Mouse (Mus musculus): Measurements from ENCODE around the gene Kng1. TPM values are rescaled to one million over a fixed set of nuclear protein-coding genes. Genes with fewer than 3 reads are reported as not detected.

The Kng1 gene
- total RNA-seq, 1 experiment from 2014 or later, result not detected

- ATAC-seq (ENCODE audit: extremely low read depth, insufficient number of reproducible peaks, low FRiP score, poor library complexity, severe bottlenecking), result no peak
Observed at GRCm38 (mm10) chr16:23109350-23110280, 52.0 kb downstream of the Kng1 start.

- ATAC-seq (ENCODE audit: extremely low read depth, insufficient number of reproducible peaks, low FRiP score, poor library complexity, severe bottlenecking), result no peak
Observed at GRCm38 (mm10) chr16:23112348-23112747, 54.7 kb downstream of the Kng1 start.

- no peak for ATAC-seq (ENCODE audit: extremely low read depth, insufficient number of reproducible peaks, low FRiP score, poor library complexity, severe bottlenecking)
Observed at GRCm38 (mm10) chr16:23112861-23113435, 55.3 kb downstream of the Kng1 start.

- ATAC-seq (ENCODE audit: extremely low read depth, insufficient number of reproducible peaks, low FRiP score, poor library complexity, severe bottlenecking), result no peak
Observed at GRCm38 (mm10) chr16:23113903-23114302, 56.2 kb downstream of the Kng1 start.

GRCm38 (mm10) chr16:23114339-23115171, 56.9 kb downstream of the Kng1 start:
- ATAC-seq (ENCODE audit: extremely low read depth, insufficient number of reproducible peaks, low FRiP score, poor library complexity, severe bottlenecking), result no peak

GRCm38 (mm10) chr16:23115486-23115885, 57.8 kb downstream of the Kng1 start:
- no peak for ATAC-seq (ENCODE audit: extremely low read depth, insufficient number of reproducible peaks, low FRiP score, poor library complexity, severe bottlenecking)

- no peak for ATAC-seq (ENCODE audit: extremely low read depth, insufficient number of reproducible peaks, low FRiP score, poor library complexity, severe bottlenecking)
Observed at GRCm38 (mm10) chr16:23117173-23117572, 59.5 kb downstream of the Kng1 start.

- no peak for ATAC-seq (ENCODE audit: extremely low read depth, insufficient number of reproducible peaks, low FRiP score, poor library complexity, severe bottlenecking)
Observed at GRCm38 (mm10) chr16:23122446-23122845, 64.8 kb downstream of the Kng1 start.

GRCm38 (mm10) chr16:23123104-23123503, 65.4 kb downstream of the Kng1 start:
- ATAC-seq (ENCODE audit: extremely low read depth, insufficient number of reproducible peaks, low FRiP score, poor library complexity, severe bottlenecking), result no peak

- no peak for ATAC-seq (ENCODE audit: extremely low read depth, insufficient number of reproducible peaks, low FRiP score, poor library complexity, severe bottlenecking)
Observed at GRCm38 (mm10) chr16:23124398-23124797, 66.7 kb downstream of the Kng1 start.

GRCm38 (mm10) chr16:23127311-23127672, 69.6 kb downstream of the Kng1 start:
- no peak for ATAC-seq (ENCODE audit: extremely low read depth, insufficient number of reproducible peaks, low FRiP score, poor library complexity, severe bottlenecking)

- peak; percentile 95 for ATAC-seq (ENCODE audit: extremely low read depth, insufficient number of reproducible peaks, low FRiP score, poor library complexity, severe bottlenecking)
Observed at GRCm38 (mm10) chr16:23127673-23128375, 70.2 kb downstream of the Kng1 start, which contains the start of gene Rfc4. Gene Rfc4 (minus strand): TSS chr16:23127737.

- ATAC-seq (ENCODE audit: extremely low read depth, insufficient number of reproducible peaks, low FRiP score, poor library complexity, severe bottlenecking), result no peak
Observed at GRCm38 (mm10) chr16:23130303-23130702, 72.6 kb downstream of the Kng1 start.

Other genes with a start within 250 kb of the Kng1 start
- gene Crygs, start 246.3 kb upstream of the Kng1 start, total RNA-seq (2017), result not detected in 2 replicates
- gene Tbccd1, start 200.2 kb upstream of the Kng1 start, total RNA-seq (2017), result 19.2 and 22.8 TPM in 2 replicates
- gene Dnajb11, start 200.0 kb upstream of the Kng1 start, total RNA-seq (2017), result 98.7 and 103 TPM in 2 replicates
- gene Ahsg, start 166.6 kb upstream of the Kng1 start, total RNA-seq (2017), result not detected in 2 replicates
- not detected in 2 replicates for gene Fetub, start 139.5 kb upstream of the Kng1 start, total RNA-seq (2017)
- not detected in 2 replicates for gene Hrg, start 106.8 kb upstream of the Kng1 start, total RNA-seq (2017)
- gene Kng2, start 28.4 kb upstream of the Kng1 start, total RNA-seq (2017), result not detected in 2 replicates
- gene Eif4a2, start 49.6 kb downstream of the Kng1 start, total RNA-seq (2017), result 1,840 and 1,846 TPM in 2 replicates
- gene Rfc4, start 69.9 kb downstream of the Kng1 start, total RNA-seq (2017), result 6.8 and 7.1 TPM in 2 replicates
- gene Adipoq, start 88.7 kb downstream of the Kng1 start, total RNA-seq (2017), result not detected in 2 replicates
- 137 and 141 TPM in 2 replicates for gene St6gal1, start 166.9 kb downstream of the Kng1 start, total RNA-seq (2017)

Measured in neutrophil, adult 5-6 weeks (primary cell).